Mouse (Mus musculus) embryonic fibroblast, embryonic 13.5 days (primary cell): ENCODE measurements around the gene Arntl. TPM values are rescaled to one million over a fixed set of nuclear protein-coding genes. Genes with fewer than 3 reads are reported as not detected.

Experiments used
- H3K27ac ChIP-seq: 2 replicates; pipeline ENCODE4 v1.5.1; 2012; ENCODE audit warnings: low read length, control low read depth, inconsistent platforms; ENCODE audit not compliant: insufficient read depth
- H3K4me1 ChIP-seq: 2 replicates; pipeline ENCODE4 v1.6.1; 2011; ENCODE audit warnings: low read length; ENCODE audit not compliant: control insufficient read depth, insufficient read depth
- H3K4me3 ChIP-seq: 2 replicates; pipeline ENCODE4 v1.5.1; 2011; ENCODE audit warnings: mild to moderate bottlenecking, control low read depth, low read length; ENCODE audit not compliant: insufficient read depth
- CTCF ChIP-seq: IDR thresholded peaks from 2 replicates; pipeline ENCODE4 v1.5.1; 2011; ENCODE audit warnings: mild to moderate bottlenecking, control low read depth, low read length, moderate library complexity, borderline replicate concordance; ENCODE audit not compliant: insufficient read depth
- POLR2A ChIP-seq: IDR thresholded peaks from 2 replicates; pipeline ENCODE4 v1.6.1; 2011; ENCODE audit warnings: low read depth, mild to moderate bottlenecking, control low read depth, low read length, moderate library complexity
- polyA plus RNA-seq: library from polyadenylated mRNA; stranded (reverse); fragments of >200 nt; gene quantifications from 2 replicates; pipeline ENCODE4 v1.2.4, GENCODE M21; 2011; ENCODE audit warnings: low read depth; ENCODE audit not compliant: missing spikeins, insufficient read length

Arntl gene
- polyA plus RNA-seq, 1 experiment, result 24.4 TPM

DNA sequence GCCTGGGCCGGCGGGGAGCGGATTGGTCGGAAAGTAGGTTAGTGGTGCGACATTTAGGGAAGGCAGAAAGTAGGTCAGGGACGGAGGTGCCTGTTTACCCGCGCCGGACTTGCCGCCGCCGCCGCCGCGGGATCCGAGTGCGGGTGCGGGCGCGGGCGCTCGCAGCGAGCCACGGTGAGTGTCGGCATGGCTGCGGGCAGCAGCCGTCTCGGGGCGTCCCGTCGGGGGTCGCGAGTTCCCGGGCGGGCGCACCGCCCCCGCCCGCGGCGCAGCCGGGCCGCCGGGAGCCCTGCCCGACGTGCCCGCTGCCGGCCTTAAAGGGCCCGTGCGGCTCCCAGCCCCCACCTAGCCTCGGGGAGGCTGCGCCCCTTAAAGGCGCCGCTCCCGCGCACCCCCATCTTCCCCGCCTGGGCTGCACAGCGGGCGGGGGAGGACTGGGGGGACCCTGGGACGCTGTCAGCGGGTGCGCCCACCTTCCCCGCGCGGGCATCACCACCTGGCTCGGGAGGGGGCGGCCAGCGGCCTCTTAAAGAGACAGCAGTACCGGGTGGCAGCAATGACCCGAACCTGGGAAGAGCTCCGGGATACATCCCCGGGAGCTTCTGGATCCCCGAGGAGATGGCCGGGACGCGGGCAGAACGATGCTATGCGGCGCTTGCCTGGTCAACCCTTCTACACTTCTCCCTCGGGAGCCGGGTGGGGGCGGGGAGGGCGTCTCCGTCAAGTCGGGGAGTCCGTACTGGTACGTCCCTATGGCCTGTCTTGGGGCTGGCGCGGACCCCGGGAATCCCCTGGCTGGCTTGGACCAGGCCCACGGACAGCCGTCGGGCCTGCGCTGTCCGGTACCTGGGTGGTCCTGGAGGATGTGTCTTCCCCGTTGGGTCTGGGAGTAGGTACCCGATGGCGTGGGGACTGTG, 464 bp downstream of the Arntl start:
- Histone ChIP-seq H3K4me3 (peak overlapping the region; percentile 73), H3K4me1 (peaks cover 11% of the 10 kb centered on the region; the same call in 1 of the 2 replicates), H3K27ac (0 out of 2 replicates have a peak overlapping the region, but pooled peaks have one; percentile 35)
- TF ChIP-seq POLR2A (peak; percentile 32; the same call in 1 of the 2 replicates), CTCF (no peak)

DNA sequence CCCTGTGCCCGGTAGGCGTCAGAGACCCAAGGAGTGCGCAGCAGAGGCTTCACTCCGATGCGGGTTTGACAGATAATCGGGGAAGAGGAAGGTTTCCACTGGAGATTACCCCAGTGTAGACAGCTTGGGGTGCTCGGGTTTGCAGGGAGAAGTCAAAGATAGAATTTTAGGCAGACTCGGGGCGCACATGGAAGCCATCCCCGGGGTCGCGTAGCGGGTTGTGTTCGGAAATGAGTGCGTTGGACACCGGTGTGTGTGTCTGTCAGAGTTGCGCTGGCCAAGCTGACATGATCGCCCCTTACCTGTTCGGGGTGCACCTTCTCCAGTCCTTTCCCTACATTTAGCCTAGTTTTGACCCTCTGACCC, 1.1 kb downstream of the Arntl start:
- no peak for TF ChIP-seq CTCF
- no peak for TF ChIP-seq POLR2A

DNA sequence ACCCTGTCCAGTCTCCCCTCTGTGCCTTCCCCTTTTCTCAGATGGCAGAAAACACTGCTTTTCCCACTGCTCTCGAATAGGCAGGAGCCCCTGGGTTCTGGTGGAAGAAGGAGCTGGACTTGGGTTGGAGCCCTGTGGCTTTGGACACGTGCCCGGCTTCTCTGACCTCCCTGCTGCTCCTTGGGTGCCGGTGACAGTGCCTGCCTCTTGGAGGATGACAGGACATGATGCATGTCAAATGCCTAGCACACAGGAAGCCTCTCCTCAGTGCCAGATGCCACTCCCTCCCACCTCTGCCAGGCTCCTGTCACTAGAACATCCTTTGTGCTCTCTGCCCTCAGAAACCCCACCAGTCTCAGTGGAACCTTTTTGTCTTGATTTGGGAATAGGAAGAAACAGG, 3.2 kb downstream of the Arntl start:
- no peak overlapping the region for H3K27ac ChIP-seq
- H3K4me1 ChIP-seq, result peaks cover 20% of the 10 kb centered on the region; the same call in 1 of the 2 replicates
- peak overlapping the region; percentile 24 for H3K4me3 ChIP-seq
- TF ChIP-seq POLR2A (no peak), CTCF (no peak)

More for the DNA sequence above, 1.1 kb downstream of the Arntl start:
- H3K27ac ChIP-seq, result no peak overlapping the region
- peak overlapping the region; percentile 73 for H3K4me3 ChIP-seq
- H3K4me1 ChIP-seq, result peaks cover 11% of the 10 kb centered on the region; the same call in 1 of the 2 replicates

DNA sequence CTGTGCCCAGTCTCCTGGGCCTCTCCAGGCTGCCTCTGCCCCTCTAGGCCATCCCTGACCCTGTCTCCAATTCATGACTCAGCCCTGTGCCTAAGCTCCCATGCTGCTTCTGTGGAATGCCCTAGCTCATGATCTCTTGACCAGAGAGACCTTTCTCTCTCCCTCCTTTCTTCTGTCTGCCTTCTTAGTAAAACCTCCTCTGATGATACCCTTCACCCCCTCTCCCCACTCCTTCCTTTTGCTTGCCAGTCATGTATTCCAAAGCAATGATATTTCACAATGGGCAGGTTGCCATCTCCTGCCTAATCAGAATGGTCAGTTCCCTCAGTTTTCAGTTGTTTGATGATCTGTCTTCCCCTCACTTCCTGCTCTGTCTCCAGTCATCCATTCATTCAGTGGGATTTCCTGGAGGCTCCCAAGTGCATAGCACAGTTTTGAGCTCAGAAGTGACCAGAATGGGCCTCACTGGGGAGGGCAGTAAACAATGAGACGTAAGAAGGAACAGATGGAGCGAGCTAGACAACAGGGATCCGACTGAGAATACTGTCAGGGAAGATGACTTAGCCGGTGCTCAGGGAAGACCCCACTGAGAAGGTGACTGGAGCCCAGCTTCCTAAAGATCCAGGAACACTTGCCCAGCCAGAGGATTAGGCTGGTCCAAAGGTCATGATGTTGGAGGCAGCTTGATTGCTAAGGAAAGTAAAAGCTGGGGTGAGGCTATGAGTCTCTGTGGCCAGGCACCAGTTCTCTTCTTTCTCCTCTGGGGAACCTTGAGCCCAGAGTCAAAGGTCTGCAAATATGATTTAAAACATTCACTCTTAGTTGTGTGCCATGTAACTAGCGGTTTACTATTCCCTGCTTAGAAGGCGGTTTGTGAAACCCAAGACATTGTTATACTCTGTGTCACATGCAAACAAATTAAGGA, 7.2 kb downstream of the Arntl start:
- TF ChIP-seq CTCF (no peak), POLR2A (no peak)

DNA sequence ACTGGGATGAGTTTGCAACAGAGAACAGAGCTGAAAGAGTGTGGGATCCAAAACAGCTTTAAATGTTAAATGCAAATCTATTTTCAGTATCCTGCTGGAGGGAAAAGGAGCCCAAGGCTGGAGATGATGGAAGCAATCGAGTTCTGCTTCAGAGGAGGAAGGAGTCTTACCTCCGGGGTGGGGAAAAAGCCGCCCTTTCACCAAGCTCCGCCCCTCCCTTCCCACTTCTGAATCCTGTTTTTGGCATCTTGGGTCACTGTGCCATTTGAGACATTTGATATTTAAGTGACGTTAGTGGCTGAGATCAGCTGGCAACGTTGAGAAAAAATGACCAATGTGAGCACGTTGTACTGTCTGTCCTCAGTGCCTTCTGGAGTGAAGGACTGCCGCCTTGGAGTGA, 8.9 kb downstream of the Arntl start:
- H3K27ac ChIP-seq, result no peak overlapping the region
- no peak overlapping the region for H3K4me3 ChIP-seq
- no peak for TF ChIP-seq POLR2A
- no peak for TF ChIP-seq CTCF
- H3K4me1 ChIP-seq, result peaks cover 13% of the 10 kb centered on the region

More for the DNA sequence above, 7.2 kb downstream of the Arntl start:
- no peak overlapping the region for H3K27ac ChIP-seq
- H3K4me3 ChIP-seq, result no peak overlapping the region
- peaks cover 22% of the 10 kb centered on the region; the same call in 1 of the 2 replicates for H3K4me1 ChIP-seq

DNA sequence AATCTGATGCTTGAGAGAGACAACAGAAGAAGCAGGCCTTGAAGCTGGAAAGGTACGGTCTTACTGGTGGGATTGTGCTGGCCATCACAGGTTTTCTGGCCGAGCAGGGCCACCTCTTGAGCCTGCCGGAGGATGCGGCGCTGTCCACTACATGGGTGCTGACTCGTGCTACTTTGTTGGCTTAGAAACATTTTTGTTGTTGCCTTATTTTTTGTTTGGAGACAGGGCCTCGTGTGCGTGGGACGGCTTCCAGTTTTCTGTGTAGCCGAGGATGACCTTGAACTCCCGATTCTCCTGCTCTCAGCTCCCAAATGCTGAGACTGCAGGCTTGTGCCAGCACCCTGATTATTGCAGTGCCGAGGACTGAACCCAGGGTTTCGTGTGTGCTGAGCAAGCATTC, 12.2 kb downstream of the Arntl start:
- Histone ChIP-seq H3K4me3 (no peak overlapping the region), H3K4me1 (peaks cover 7% of the 10 kb centered on the region), H3K27ac (no peak overlapping the region)
- TF ChIP-seq POLR2A, result no peak
- no peak for TF ChIP-seq CTCF

DNA sequence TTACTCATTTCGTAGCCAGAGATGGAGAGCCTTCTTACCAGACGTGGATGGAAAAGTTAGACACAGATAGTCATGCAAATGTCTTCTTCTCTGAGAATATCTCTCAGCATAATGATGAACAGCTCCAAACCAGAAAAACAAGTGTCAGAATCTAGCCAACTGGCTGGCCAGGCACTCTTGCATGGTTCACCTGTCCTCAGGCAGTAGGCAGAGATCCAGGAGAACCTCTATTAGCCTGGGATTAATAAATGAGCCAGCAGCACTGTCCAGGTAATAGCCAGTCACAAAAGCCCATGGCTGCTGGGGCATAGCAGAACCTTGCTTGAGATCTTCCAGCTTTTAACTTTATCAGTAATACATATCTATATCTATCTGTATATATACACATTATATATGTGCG, 12.6 kb downstream of the Arntl start:
- H3K4me1 ChIP-seq, result peaks cover 4% of the 10 kb centered on the region; the same call in 1 of the 2 replicates

DNA sequence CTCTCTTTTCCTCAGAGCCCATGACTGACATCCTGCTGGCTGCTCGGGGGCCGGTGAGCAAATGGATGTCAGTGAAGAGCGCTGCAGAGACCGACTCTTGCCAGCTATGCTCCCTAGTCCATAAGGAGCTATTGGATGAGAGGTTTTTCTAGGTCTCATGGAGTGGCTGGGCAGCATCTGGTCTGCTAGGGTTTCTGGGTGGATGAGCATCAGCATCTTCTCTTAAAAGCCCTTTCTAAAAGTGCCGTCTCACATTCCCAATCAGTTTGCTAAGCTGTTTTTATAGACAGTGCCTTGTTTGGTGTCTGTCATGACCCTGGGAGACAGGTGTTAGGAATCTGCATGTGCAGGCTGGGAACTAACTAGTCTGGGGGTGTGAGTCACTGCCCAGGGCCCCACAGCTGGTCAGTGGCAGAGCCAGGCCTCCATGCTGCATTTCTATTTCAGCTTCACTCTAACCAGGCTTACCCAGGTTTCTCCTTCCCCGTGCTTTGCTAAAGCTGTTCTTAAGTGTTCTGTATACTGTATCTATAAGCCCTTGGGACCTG, 13.5 kb downstream of the Arntl start:
- TF ChIP-seq POLR2A (no peak), CTCF (no peak)
- H3K4me3 ChIP-seq, result no peak overlapping the region
- H3K27ac ChIP-seq, result no peak overlapping the region
- peaks cover 4% of the 10 kb centered on the region; the same call in 1 of the 2 replicates for H3K4me1 ChIP-seq

More for the DNA sequence above, 12.6 kb downstream of the Arntl start:
- TF ChIP-seq POLR2A (no peak), CTCF (no peak)
- Histone ChIP-seq H3K4me3 (no peak overlapping the region), H3K27ac (no peak overlapping the region)

DNA sequence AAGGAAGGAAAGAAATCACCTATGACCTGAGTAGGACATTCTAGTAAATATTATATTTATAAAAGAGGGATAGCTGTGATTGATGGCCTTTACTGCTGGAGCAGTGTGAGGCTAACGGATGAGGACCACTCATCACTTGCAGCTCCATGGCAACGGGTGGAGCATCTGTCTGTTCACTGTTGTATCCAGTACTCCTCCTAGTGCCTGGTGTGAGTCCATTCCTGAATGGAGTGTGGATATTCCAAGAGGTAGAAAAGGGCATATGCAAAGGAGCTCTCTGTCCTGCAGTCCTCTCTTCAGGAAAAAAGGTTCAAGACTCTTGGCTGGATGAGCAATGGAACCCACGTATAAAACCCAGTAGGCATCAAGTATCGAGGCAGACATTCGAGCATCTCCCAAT, 15.6 kb downstream of the Arntl start:
- no peak overlapping the region for H3K4me3 ChIP-seq
- H3K27ac ChIP-seq, result no peak overlapping the region
- H3K4me1 ChIP-seq, result no peaks in the 10 kb centered on the region; the same call in 1 of the 2 replicates
- TF ChIP-seq POLR2A (no peak), CTCF (no peak)
